Mouse (Mus musculus) E14TG2a.4 (cell line): Measurements from ENCODE around the gene Cdk19.

Source experiments
- H3K27me3 ChIP-seq: 2 replicates; pipeline ENCODE4 v1.6.1; 2014; ENCODE audit warnings: low read length, control low read depth; ENCODE audit not compliant: insufficient read depth
- H3K36me3 ChIP-seq: 2 replicates; pipeline ENCODE4 v1.6.1; 2014; ENCODE audit warnings: low read length, control low read depth; ENCODE audit not compliant: insufficient read depth
- H3K4me1 ChIP-seq: replicated peaks from 2 replicates; pipeline ENCODE4 v1.6.1; 2014; ENCODE audit warnings: low read depth, low read length, control low read depth
- H3K4me3 ChIP-seq: replicated peaks from 2 replicates; pipeline ENCODE4 v1.5.1; 2014; ENCODE audit warnings: mild to moderate bottlenecking, low read length
- H3K9me3 ChIP-seq: 2 replicates; pipeline ENCODE4 v1.6.1; 2014; ENCODE audit warnings: low read length, control low read depth
- CTCF ChIP-seq: conservative IDR thresholded peaks from 2 replicates; pipeline ENCODE4 v1.5.1; 2014; ENCODE audit warnings: low read length
- NANOG ChIP-seq: IDR thresholded peaks from 2 replicates; pipeline ENCODE4 v1.6.1; 2014; ENCODE audit warnings: borderline replicate concordance, low read length, mixed read lengths
- POU5F1 ChIP-seq: IDR thresholded peaks from 2 replicates; pipeline ENCODE4 v1.6.1; 2014; ENCODE audit warnings: low read length, borderline replicate concordance

Gene Cdk19

GRCm38 (mm10) chr10:40446088-40446604 lies 106.8 kb downstream of the Cdk19 start:
- Histone ChIP-seq H3K36me3 (no peaks in the 10 kb centered on the region; the same call in 1 of the 2 replicates), H3K9me3 (no peaks in the 10 kb centered on the region), H3K4me3 (no peak overlapping the region), H3K27me3 (no peaks in the 10 kb centered on the region), H3K4me1 (peaks cover 57% of the 10 kb centered on the region)
- no peak for TF ChIP-seq NANOG
- no peak for TF ChIP-seq CTCF
- TF ChIP-seq POU5F1: no peak

- Histone ChIP-seq H3K9me3 (no peaks in the 10 kb centered on the region), H3K4me1 (peaks cover 54% of the 10 kb centered on the region), H3K4me3 (no peak overlapping the region), H3K27me3 (no peaks in the 10 kb centered on the region), H3K36me3 (no peaks in the 10 kb centered on the region; the same call in 1 of the 2 replicates)
- TF ChIP-seq POU5F1: no peak
- TF ChIP-seq NANOG: no peak
- TF ChIP-seq CTCF: no peak
Observed at GRCm38 (mm10) chr10:40446630-40447029, 107.3 kb downstream of the Cdk19 start.

- Histone ChIP-seq H3K4me3 (no peak overlapping the region), H3K36me3 (no peaks in the 10 kb centered on the region; the same call in 1 of the 2 replicates), H3K4me1 (peaks cover 53% of the 10 kb centered on the region), H3K27me3 (no peaks in the 10 kb centered on the region), H3K9me3 (no peaks in the 10 kb centered on the region)
- TF ChIP-seq NANOG (no peak), POU5F1 (no peak), CTCF (no peak)
Observed at GRCm38 (mm10) chr10:40447295-40447694, 107.9 kb downstream of the Cdk19 start.

GRCm38 (mm10) chr10:40447921-40448320 lies 108.6 kb downstream of the Cdk19 start:
- H3K4me1 ChIP-seq: peaks cover 47% of the 10 kb centered on the region
- no peaks in the 10 kb centered on the region; the same call in 1 of the 2 replicates for H3K36me3 ChIP-seq
- no peak overlapping the region for H3K4me3 ChIP-seq
- TF ChIP-seq POU5F1 (no peak), NANOG (no peak), CTCF (no peak)
- no peaks in the 10 kb centered on the region for H3K9me3 ChIP-seq
- H3K27me3 ChIP-seq: no peaks in the 10 kb centered on the region

GRCm38 (mm10) chr10:40448444-40448843 lies 109.1 kb downstream of the Cdk19 start:
- Histone ChIP-seq H3K4me1 (peaks cover 41% of the 10 kb centered on the region), H3K27me3 (no peaks in the 10 kb centered on the region), H3K36me3 (no peaks in the 10 kb centered on the region; the same call in 1 of the 2 replicates), H3K4me3 (no peak overlapping the region), H3K9me3 (no peaks in the 10 kb centered on the region)
- no peak for TF ChIP-seq NANOG

DNA sequence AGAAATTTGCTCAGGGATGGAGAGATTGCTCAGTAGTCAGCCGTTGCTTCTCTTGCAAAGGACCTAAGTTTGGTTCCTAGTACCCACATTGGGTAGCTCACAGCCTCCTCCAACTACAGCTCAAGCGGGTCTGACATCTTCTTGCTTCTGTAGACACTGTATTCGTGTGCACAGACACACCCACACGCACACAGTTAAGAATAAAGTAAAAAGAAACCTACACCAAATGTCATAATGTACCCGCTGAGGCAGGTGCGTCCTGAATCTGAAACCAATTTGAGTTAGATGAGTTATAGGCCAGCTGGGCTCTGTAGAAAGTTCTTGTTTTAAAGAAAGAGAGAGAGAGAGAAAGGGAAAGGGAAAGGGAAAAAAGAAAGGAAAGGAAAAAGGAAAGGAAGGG lies 110.2 kb downstream of the Cdk19 start:
- no peak for TF ChIP-seq CTCF
- no peak for TF ChIP-seq NANOG
- TF ChIP-seq POU5F1: no peak
- H3K9me3 ChIP-seq: no peaks in the 10 kb centered on the region
- H3K27me3 ChIP-seq: no peaks in the 10 kb centered on the region
- peaks cover 30% of the 10 kb centered on the region for H3K4me1 ChIP-seq
- H3K36me3 ChIP-seq: peaks cover 6% of the 10 kb centered on the region
- no peak overlapping the region for H3K4me3 ChIP-seq

GRCm38 (mm10) chr10:40450171-40450570 lies 110.8 kb downstream of the Cdk19 start:
- no peaks in the 10 kb centered on the region for H3K27me3 ChIP-seq
- peaks cover 25% of the 10 kb centered on the region for H3K4me1 ChIP-seq
- H3K4me3 ChIP-seq: no peak overlapping the region
- no peak for TF ChIP-seq CTCF
- TF ChIP-seq POU5F1: no peak
- TF ChIP-seq NANOG: no peak
- no peaks in the 10 kb centered on the region for H3K9me3 ChIP-seq
- peaks cover 10% of the 10 kb centered on the region for H3K36me3 ChIP-seq

- Histone ChIP-seq H3K27me3 (no peaks in the 10 kb centered on the region), H3K4me3 (no peak overlapping the region), H3K4me1 (peaks cover 5% of the 10 kb centered on the region; the same call in 1 of the 2 replicates), H3K9me3 (no peaks in the 10 kb centered on the region), H3K36me3 (peaks cover 40% of the 10 kb centered on the region)
- no peak for TF ChIP-seq CTCF
- no peak for TF ChIP-seq NANOG
- no peak for TF ChIP-seq POU5F1
Observed at GRCm38 (mm10) chr10:40457116-40457515, 117.8 kb downstream of the Cdk19 start.

DNA sequence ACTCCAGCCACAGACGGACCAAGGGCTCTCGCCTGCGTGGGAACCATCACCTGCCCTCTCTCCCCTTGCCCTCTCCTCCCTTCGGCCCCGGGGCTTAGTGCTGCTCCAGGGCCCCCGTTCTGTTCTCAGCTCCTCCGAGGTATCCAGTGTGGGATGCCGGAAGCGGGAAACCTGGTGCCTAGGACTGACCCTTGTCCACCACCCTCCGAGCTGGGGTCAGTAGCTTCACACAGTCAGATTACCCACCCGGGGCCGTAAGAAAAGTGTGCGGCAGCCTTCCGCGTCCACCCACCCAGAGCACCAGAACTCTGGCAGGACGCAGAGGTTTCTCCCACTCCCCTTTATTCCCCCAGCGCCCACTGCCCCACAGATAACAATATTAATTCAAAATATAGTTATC lies 119.8 kb downstream of the Cdk19 start:
- H3K27me3 ChIP-seq: no peaks in the 10 kb centered on the region
- no peaks in the 10 kb centered on the region for H3K9me3 ChIP-seq
- peaks cover 4% of the 10 kb centered on the region; the same call in 1 of the 2 replicates for H3K4me1 ChIP-seq
- H3K36me3 ChIP-seq: peaks cover 39% of the 10 kb centered on the region
- no peak overlapping the region for H3K4me3 ChIP-seq
- TF ChIP-seq CTCF (no peak), POU5F1 (no peak), NANOG (no peak)
